Mouse (Mus musculus): ENCODE data around the gene Ranbp3. TPM values are rescaled to one million over a fixed set of nuclear protein-coding genes. Genes with fewer than 3 reads are reported as not detected.

Ranbp3 gene
- total RNA-seq, 4 experiments from 2014 or later: 89.0 to 93.5 (median 93.0) TPM

Other genes starting within 250 kb of the Ranbp3 start
- 100 to 1,000 TPM; 605 to 694 (median 657) TPM for gene Ptprs, start 196.8 kb upstream of the Ranbp3 start, total RNA-seq (2022)
- gene Znrf4, start 160.9 kb upstream of the Ranbp3 start, total RNA-seq (2022): not detected
- gene Gm20219, start 118.9 kb upstream of the Ranbp3 start, total RNA-seq (2022): 1 to 10 TPM in 3 of 4 experiments, under 1 TPM in 1; 0.71 to 5.3 (median 3.7) TPM
- 100 to 1,000 TPM; 122 to 182 (median 154) TPM for gene Safb2, start 88.7 kb upstream of the Ranbp3 start, total RNA-seq (2022)
- 100 to 1,000 TPM; 149 to 168 (median 159) TPM for gene Safb, start 88.5 kb upstream of the Ranbp3 start, total RNA-seq (2022)
- gene 2410015M20Rik, start 63.5 kb upstream of the Ranbp3 start, total RNA-seq (2022): 100 to 1,000 TPM; 138 to 161 (median 146) TPM
- 100 to 1,000 TPM; 286 to 457 (median 374) TPM for gene Rpl36, start 59.9 kb upstream of the Ranbp3 start, total RNA-seq (2022)
- gene Lonp1, start 46.4 kb upstream of the Ranbp3 start, total RNA-seq (2022): 10 to 100 TPM; 56.0 to 64.2 (median 59.3) TPM
- gene Catsperd, start 45.2 kb upstream of the Ranbp3 start, total RNA-seq (2022): 1 to 10 TPM in 2 of 4 experiments, under 1 TPM in 2; 0.48 to 1.8 (median 1.2) TPM
- 100 to 1,000 TPM; 161 to 224 (median 198) TPM for gene Ndufa11, start 44.5 kb downstream of the Ranbp3 start, total RNA-seq (2022)
- 10 to 100 TPM; 10.3 to 15.4 (median 12.5) TPM for gene Vmac, start 44.7 kb downstream of the Ranbp3 start, total RNA-seq (2022)
- gene Nrtn, start 84.2 kb downstream of the Ranbp3 start, total RNA-seq (2022): 1 to 10 TPM; 2.3 to 3.3 (median 2.6) TPM
- 10 to 100 TPM; 65.0 to 75.5 (median 71.4) TPM for gene Dus3l, start 91.5 kb downstream of the Ranbp3 start, total RNA-seq (2022)
- 1 to 10 TPM in 3 of 4 experiments, under 1 TPM in 1; 0.68 to 1.8 (median 1.6) TPM for gene Prr22, start 97.0 kb downstream of the Ranbp3 start, total RNA-seq (2022)
- 1 to 10 TPM; 4.3 to 6.0 (median 5.0) TPM for gene Rfx2, start 157.7 kb downstream of the Ranbp3 start, total RNA-seq (2022)
- gene Acsbg2, start 201.2 kb downstream of the Ranbp3 start, total RNA-seq (2022): not detected
- under 1 TPM in 3 of 4 experiments, not detected in 1; 0.20 to 0.35 (median 0.27) TPM for gene 1700061G19Rik, start 202.2 kb downstream of the Ranbp3 start, total RNA-seq (2022)

Data from layer of hippocampus, adult 8-10 months (tissue).